Mouse (Mus musculus): ENCODE measurements around the gene Olfr544. TPM values are rescaled to one million over a fixed set of nuclear protein-coding genes. Genes with fewer than 3 reads are reported as not detected.

The Olfr544 gene
- total and polyA plus RNA-seq, 3 experiments: not detected

DNA sequence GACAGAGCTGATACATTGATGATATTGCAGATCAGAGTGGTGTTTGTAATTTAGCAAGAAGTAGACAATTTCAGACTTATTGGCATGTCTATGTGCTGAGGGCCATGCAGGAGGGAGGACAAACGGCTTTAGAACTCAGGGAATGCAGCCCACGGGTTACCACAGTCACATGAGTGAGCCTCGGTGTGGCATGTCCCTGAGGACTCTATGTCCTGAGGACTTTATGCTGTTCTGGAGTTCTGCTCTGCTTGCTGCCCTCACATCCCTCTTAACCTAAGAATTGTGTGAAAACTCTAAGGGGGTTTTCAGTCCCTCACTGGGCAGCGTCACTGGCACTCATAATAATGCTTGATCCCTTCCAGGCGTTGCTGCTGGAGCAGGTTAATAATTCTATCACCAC lies 15.4 kb downstream of the Olfr544 start:
- Histone ChIP-seq H3K36me3 (ENCODE audit: control insufficient read depth, insufficient read depth, low read length) (no peaks in the 10 kb centered on the region; the same call in 1 of the 2 replicates), H3K4me3 (no peak overlapping the region), H3K9ac (ENCODE audit: low read depth, low read length) (no peak overlapping the region), H3K27me3 (ENCODE audit: control insufficient read depth, insufficient read depth, low read length) (no peaks in the 10 kb centered on the region), H3K79me2 (replicated peaks; ENCODE audit: control insufficient read depth, insufficient read depth, low read length) (no peaks in the 10 kb centered on the region), H3K27ac (no peak overlapping the region), H3K4me1 (ENCODE audit: control insufficient read depth, insufficient read depth, low read length) (no peaks in the 10 kb centered on the region)
- 38% methylated on average over 5 of the region's 5 CpGs for WGBS
- no peak for DNase-seq
- no peak for TF ChIP-seq POLR2A (IDR thresholded peaks at IDR 0.05; ENCODE audit: insufficient read depth, low read depth, low read length)
- no peak for TF ChIP-seq CTCF (IDR thresholded peaks at IDR 0.05)
- TF ChIP-seq EP300 (IDR thresholded peaks at IDR 0.05; ENCODE audit: insufficient read depth, low read depth, low read length): no peak
- intact Hi-C loops (cut with DNase I): no loop called here

DNA sequence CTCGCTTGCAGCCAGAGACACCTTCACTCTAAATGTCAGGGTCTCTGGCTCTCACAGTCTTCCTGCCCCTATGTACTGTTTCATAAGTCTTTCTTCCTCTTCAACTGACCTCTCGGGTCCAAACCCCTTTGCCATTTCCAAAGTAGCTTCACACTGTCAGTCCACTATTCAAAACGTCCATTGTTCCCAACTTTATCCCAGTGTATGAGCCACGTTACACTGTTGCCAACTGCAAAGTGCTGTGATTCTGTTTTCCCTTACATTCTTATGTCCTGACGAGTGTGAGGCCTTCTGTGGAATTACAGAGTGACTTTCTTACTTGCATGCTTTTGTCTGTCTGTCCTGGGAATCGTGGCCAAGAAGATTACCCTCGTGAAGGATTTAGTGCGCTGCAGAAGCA lies 20.5 kb downstream of the Olfr544 start:
- intact Hi-C loops (cut with DNase I): no loop called here
- no peak for DNase-seq
- 83% methylated on average over 8 of the region's 8 CpGs for WGBS
- TF ChIP-seq CTCF (IDR thresholded peaks at IDR 0.05) (no peak), EP300 (IDR thresholded peaks at IDR 0.05; ENCODE audit: insufficient read depth, low read depth, low read length) (no peak), POLR2A (IDR thresholded peaks at IDR 0.05; ENCODE audit: insufficient read depth, low read depth, low read length) (no peak)
- H3K4me1 ChIP-seq (ENCODE audit: control insufficient read depth, insufficient read depth, low read length): no peaks in the 10 kb centered on the region
- peaks cover 2% of the 10 kb centered on the region; the same call in 1 of the 2 replicates for H3K36me3 ChIP-seq (ENCODE audit: control insufficient read depth, insufficient read depth, low read length)
- no peak overlapping the region for H3K4me3 ChIP-seq
- H3K27me3 ChIP-seq (ENCODE audit: control insufficient read depth, insufficient read depth, low read length): no peaks in the 10 kb centered on the region
- H3K27ac ChIP-seq: no peak overlapping the region
- no peaks in the 10 kb centered on the region for H3K79me2 ChIP-seq (replicated peaks; ENCODE audit: control insufficient read depth, insufficient read depth, low read length)
- H3K9ac ChIP-seq (ENCODE audit: low read depth, low read length): no peak overlapping the region

DNA sequence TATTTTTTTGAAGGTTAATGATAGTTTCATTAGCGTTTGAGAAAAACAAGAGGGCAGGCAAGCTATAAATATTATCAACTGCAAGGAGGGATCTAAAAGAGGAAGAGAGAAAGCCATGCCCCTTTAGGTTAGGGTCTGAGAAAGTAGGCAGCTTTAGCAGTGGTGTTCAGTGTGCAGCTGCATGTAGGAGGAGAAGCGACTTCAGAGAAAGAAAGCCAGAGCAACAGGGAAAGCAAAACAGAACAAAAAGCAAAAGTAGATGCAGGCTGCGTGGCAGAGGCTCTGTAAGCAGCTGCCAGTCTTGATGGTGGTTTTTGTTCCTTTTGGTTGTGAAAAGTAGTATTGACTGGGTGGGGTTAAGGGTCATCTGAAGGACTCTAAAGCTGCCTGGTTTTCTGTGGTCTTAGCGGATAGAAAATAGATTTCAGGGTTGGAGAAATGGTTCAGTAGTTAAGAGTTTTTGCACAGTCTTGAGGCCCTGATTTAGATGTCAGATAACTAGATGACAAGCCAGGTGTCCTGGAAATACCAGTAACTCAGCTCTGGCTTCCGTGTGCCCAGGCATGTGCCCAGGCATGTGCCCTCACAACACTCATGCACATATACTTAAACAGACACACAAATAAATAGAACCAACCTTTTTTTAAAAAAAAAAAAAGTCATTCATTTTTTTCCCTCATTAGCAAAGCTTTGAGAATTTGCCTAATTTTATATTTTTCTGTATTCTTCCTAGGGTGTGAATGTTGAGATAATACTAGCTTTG lies 29.3 kb downstream of the Olfr544 start:
- TF ChIP-seq CTCF (IDR thresholded peaks at IDR 0.05) (no peak), EP300 (IDR thresholded peaks at IDR 0.05; ENCODE audit: insufficient read depth, low read depth, low read length) (no peak), POLR2A (IDR thresholded peaks at IDR 0.05; ENCODE audit: insufficient read depth, low read depth, low read length) (no peak)
- WGBS: 82% methylated on average over 5 of the region's 5 CpGs
- Histone ChIP-seq H3K4me1 (ENCODE audit: control insufficient read depth, insufficient read depth, low read length) (no peaks in the 10 kb centered on the region), H3K79me2 (replicated peaks; ENCODE audit: control insufficient read depth, insufficient read depth, low read length) (no peaks in the 10 kb centered on the region), H3K4me3 (no peak overlapping the region), H3K27ac (no peak overlapping the region), H3K36me3 (ENCODE audit: control insufficient read depth, insufficient read depth, low read length) (no peaks in the 10 kb centered on the region), H3K9ac (ENCODE audit: low read depth, low read length) (no peak overlapping the region), H3K27me3 (ENCODE audit: control insufficient read depth, insufficient read depth, low read length) (no peaks in the 10 kb centered on the region)
- no peak for DNase-seq
- intact Hi-C loops (cut with DNase I): no loop called here

DNA sequence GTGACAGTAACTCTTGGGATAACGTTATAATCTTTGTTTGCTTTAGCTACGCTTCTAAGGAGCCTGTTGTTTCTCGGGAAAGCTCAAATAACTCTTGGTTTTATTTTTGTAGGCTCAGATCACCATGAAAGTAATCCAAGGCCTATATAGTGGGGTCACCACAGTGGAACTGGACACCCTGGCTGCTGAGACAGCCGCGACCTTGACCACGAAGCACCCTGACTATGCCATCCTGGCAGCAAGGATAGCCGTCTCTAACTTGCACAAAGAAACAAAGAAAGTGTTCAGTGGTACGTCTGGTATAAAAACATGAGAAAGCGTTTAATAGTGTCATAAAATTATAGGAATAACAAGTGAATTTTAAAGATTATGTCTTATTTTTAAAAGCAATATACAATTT lies 41.7 kb downstream of the Olfr544 start:
- Histone ChIP-seq H3K36me3 (ENCODE audit: control insufficient read depth, insufficient read depth, low read length) (no peaks in the 10 kb centered on the region), H3K27ac (no peak overlapping the region), H3K9ac (ENCODE audit: low read depth, low read length) (no peak overlapping the region), H3K4me1 (ENCODE audit: control insufficient read depth, insufficient read depth, low read length) (no peaks in the 10 kb centered on the region), H3K4me3 (no peak overlapping the region), H3K79me2 (replicated peaks; ENCODE audit: control insufficient read depth, insufficient read depth, low read length) (no peaks in the 10 kb centered on the region; the same call in 1 of the 2 replicates), H3K27me3 (ENCODE audit: control insufficient read depth, insufficient read depth, low read length) (no peaks in the 10 kb centered on the region)
- no peak for DNase-seq
- WGBS: 92% methylated on average over 9 of the region's 9 CpGs
- no peak for TF ChIP-seq EP300 (IDR thresholded peaks at IDR 0.05; ENCODE audit: insufficient read depth, low read depth, low read length)
- no peak for TF ChIP-seq CTCF (IDR thresholded peaks at IDR 0.05)
- TF ChIP-seq POLR2A (IDR thresholded peaks at IDR 0.05; ENCODE audit: insufficient read depth, low read depth, low read length): no peak
- intact Hi-C loops (cut with DNase I): no loop called here

DNA sequence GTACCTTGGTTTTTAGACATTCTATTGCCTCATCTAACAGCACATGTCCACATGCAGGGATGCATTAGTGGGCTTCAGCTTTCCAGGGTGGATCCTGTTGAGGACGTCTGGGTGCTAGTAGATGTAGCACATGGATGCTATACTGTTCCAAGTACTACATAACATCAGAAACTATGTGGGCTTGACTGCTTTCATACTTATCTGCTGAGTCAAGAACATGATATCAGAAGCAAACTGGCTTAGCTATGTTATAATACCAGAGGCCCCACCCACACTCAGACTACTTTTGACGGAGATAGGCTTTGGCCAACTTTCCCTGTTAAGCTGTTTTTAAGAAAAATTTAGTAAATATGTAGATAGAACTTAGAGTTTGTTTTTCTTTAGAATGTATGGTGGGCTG lies 43.8 kb downstream of the Olfr544 start:
- no peak for DNase-seq
- H3K27ac ChIP-seq: no peak overlapping the region
- H3K9ac ChIP-seq (ENCODE audit: low read depth, low read length): no peak overlapping the region
- 52% methylated on average over 2 of the region's 2 CpGs for WGBS
- H3K4me3 ChIP-seq: no peak overlapping the region
- H3K27me3 ChIP-seq (ENCODE audit: control insufficient read depth, insufficient read depth, low read length): no peaks in the 10 kb centered on the region
- no peaks in the 10 kb centered on the region for H3K4me1 ChIP-seq (ENCODE audit: control insufficient read depth, insufficient read depth, low read length)
- no peaks in the 10 kb centered on the region; the same call in 1 of the 2 replicates for H3K79me2 ChIP-seq (replicated peaks; ENCODE audit: control insufficient read depth, insufficient read depth, low read length)
- no peaks in the 10 kb centered on the region for H3K36me3 ChIP-seq (ENCODE audit: control insufficient read depth, insufficient read depth, low read length)
- intact Hi-C loops (cut with DNase I): no loop called here
- TF ChIP-seq POLR2A (IDR thresholded peaks at IDR 0.05; ENCODE audit: insufficient read depth, low read depth, low read length) (no peak), CTCF (IDR thresholded peaks at IDR 0.05) (no peak), EP300 (IDR thresholded peaks at IDR 0.05; ENCODE audit: insufficient read depth, low read depth, low read length) (no peak)

DNA sequence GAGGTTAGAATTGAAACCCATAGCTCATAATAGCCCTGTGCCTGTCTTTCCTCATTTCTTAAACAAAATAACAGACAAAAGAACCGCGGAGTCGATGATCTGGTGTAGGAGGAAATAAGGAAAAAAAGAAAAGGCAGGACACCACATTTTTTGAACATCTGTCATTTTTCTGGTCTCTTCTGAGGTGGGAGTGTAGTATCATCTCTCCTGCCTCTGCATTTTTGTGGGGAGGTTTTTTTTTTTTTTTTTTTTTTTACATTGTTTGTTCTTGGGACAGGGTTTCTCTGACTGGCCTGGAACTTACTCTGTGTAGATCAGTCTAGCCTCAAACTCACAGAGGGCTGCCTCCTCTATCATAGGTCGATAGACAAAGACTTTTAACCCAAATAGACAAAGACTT lies 45.7 kb downstream of the Olfr544 start:
- Histone ChIP-seq H3K4me3 (peak overlapping the region; percentile 76), H3K27ac (no peak overlapping the region; the same call in 1 of the 2 replicates), H3K36me3 (ENCODE audit: control insufficient read depth, insufficient read depth, low read length) (no peaks in the 10 kb centered on the region), H3K4me1 (ENCODE audit: control insufficient read depth, insufficient read depth, low read length) (no peaks in the 10 kb centered on the region), H3K79me2 (replicated peaks; ENCODE audit: control insufficient read depth, insufficient read depth, low read length) (no peaks in the 10 kb centered on the region; the same call in 1 of the 2 replicates), H3K9ac (ENCODE audit: low read depth, low read length) (peak overlapping the region; percentile 64; the same call in 1 of the 2 replicates), H3K27me3 (ENCODE audit: control insufficient read depth, insufficient read depth, low read length) (no peaks in the 10 kb centered on the region)
- TF ChIP-seq EP300 (IDR thresholded peaks at IDR 0.05; ENCODE audit: insufficient read depth, low read depth, low read length): no peak
- no peak for TF ChIP-seq POLR2A (IDR thresholded peaks at IDR 0.05; ENCODE audit: insufficient read depth, low read depth, low read length)
- no peak for TF ChIP-seq CTCF (IDR thresholded peaks at IDR 0.05)
- no peak for DNase-seq
- WGBS: 3% methylated on average over 4 of the region's 4 CpGs
- intact Hi-C loops (cut with DNase I): no loop called here

Data from heart, adult 2 months (tissue).